Mouse (Mus musculus) C2C12 (cell line): Measurements from ENCODE around the gene Srgap1.

Experiments used
- CEBPB ChIP-seq: IDR thresholded peaks from one replicate; pipeline ENCODE4 v1.6.1; 2011; ENCODE audit warnings: low read depth, mild to moderate bottlenecking, control low read depth, moderate library complexity
- CTCF ChIP-seq: IDR thresholded peaks from one replicate; pipeline ENCODE4 v1.5.1; 2011; ENCODE audit not compliant: control insufficient read depth, insufficient read depth, insufficient read length

- TF ChIP-seq CTCF (no peak), CEBPB (no peak)
Measured at GRCm38 (mm10) chr10:121954877-121955276, 92.2 kb downstream of the Srgap1 start.
